Mouse (Mus musculus) embryonic fibroblast, embryonic 13.5 days (primary cell): ENCODE results near the gene Pde4d.

Experiments used
- CTCF ChIP-seq: IDR thresholded peaks from 2 replicates; pipeline ENCODE4 v1.5.1; 2011; ENCODE audit warnings: mild to moderate bottlenecking, control low read depth, low read length, moderate library complexity, borderline replicate concordance; ENCODE audit not compliant: insufficient read depth
- POLR2A ChIP-seq: IDR thresholded peaks from 2 replicates; pipeline ENCODE4 v1.6.1; 2011; ENCODE audit warnings: low read depth, mild to moderate bottlenecking, control low read depth, low read length, moderate library complexity

DNA sequence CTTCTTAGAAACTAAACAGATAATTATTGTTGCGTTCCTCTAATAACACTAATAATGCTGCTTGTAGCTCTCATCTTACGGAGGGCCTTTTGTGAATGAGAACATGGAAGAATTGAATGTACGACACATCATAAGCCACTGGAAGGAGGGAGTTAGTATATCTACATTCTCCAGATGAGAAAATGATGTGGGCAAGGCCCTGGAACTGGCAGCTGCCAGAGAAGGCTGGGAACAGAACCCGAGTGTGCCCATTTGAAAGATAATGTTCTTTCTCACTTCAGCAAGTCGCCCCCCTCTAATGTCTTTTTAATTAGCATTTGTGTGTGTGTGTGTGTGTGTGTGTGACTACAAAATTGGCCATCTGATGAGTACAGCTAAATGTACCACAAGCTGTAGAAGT, 1240.8 kb downstream of the Pde4d start:
- TF ChIP-seq POLR2A (no peak), CTCF (no peak)
